ENCODE assay signal across 14 mouse cellular contexts in the genomic region with DNA sequence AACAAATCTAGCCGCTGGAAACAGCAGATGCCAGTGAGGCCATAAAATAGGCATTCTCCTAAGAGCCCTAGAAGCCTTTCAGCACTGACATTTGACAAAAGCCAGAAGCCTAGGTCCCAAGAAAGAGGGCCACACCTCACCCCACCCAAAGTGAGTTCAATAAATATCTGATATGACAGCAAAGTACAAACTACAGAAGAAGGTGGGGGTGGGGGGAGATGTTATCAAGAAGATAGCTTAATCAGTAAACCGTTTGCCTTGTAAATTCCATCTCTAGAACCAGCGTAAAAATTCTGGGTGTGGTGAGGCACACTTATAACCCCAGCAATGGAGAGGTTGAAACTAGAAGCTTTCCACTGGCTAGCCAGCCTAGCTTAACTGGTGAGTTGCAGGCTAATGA.
DNase-seq lines count a peak whose midpoint lies in the region; ATAC-seq and TF ChIP-seq lines count a peak whose summit lies in the region.
"Had no signal": no experiment of that assay in that cellular context is flagged by ENCODE, and none has a peak within 500 bp of the region (broad histone marks: within the 10 kb centered on the region; RNA-seq: fewer than 3 reads in every experiment).

No protein-coding gene starts in this region.

- no peak for DNase-seq in stomach, postnatal 0 days (ENCODE audit: low spot score)
- no peak for DNase-seq in B cell, adult 2 months
- DNase-seq in kidney, postnatal 25 days = no peak
- DNase-seq: adrenal gland, adult 2 months; kidney, postnatal 10 days; liver, postnatal 0 days had no signal

- no peaks in the 10 kb centered on the region for H3K27me3 ChIP-seq in forebrain, embryonic 12.5 days
- H3K27me3 ChIP-seq in forebrain, embryonic 16.5 days (replicated peaks; ENCODE audit: control insufficient read depth, insufficient read depth, low read length) = no peaks in the 10 kb centered on the region
- no peaks in the 10 kb centered on the region for H3K27me3 ChIP-seq in stomach, embryonic 14.5 days (ENCODE audit: control insufficient read depth, insufficient read depth, low read length)
- no peaks in the 10 kb centered on the region for H3K27me3 ChIP-seq in stomach, postnatal 0 days (ENCODE audit: control insufficient read depth, insufficient read depth, low read length)
- H3K27me3 ChIP-seq in intestine, embryonic 16.5 days (replicated peaks; ENCODE audit: control insufficient read depth, insufficient read depth, low read length) = no peaks in the 10 kb centered on the region
- H3K27me3 ChIP-seq in kidney, embryonic 14.5 days (ENCODE audit: control insufficient read depth, insufficient read depth, low read length) = no peaks in the 10 kb centered on the region
- H3K27me3 ChIP-seq: embryonic facial prominence, embryonic 12.5 days had no signal

- no peak for TF ChIP-seq EP300 in stomach, postnatal 0 days (optimal IDR thresholded peaks at IDR 0.05)

- H3K4me2 ChIP-seq in forebrain, embryonic 12.5 days = no peak overlapping the region
- no peak overlapping the region for H3K4me2 ChIP-seq in forebrain, embryonic 16.5 days (ENCODE audit: low read length)
- no peak overlapping the region for H3K4me2 ChIP-seq in stomach, embryonic 14.5 days (replicated peaks; ENCODE audit: low read depth, low read length)
- no peak overlapping the region for H3K4me2 ChIP-seq in stomach, postnatal 0 days (replicated peaks; ENCODE audit: low read depth)
- peak overlapping the region; percentile 18; the same call in 1 of the 2 replicates for H3K4me2 ChIP-seq in intestine, embryonic 16.5 days (ENCODE audit: low read depth, low read length)
- no peak overlapping the region for H3K4me2 ChIP-seq in kidney, embryonic 14.5 days (replicated peaks; ENCODE audit: low read depth, low read length)
- H3K4me2 ChIP-seq: embryonic facial prominence, embryonic 12.5 days had no signal

- H3K4me3 ChIP-seq in forebrain, embryonic 12.5 days (replicated peaks) = no peak overlapping the region
- no peak overlapping the region for H3K4me3 ChIP-seq in forebrain, embryonic 16.5 days (replicated peaks; ENCODE audit: low read length)
- no peak overlapping the region for H3K4me3 ChIP-seq in stomach, embryonic 14.5 days (ENCODE audit: low read depth, low read length)
- H3K4me3 ChIP-seq in stomach, postnatal 0 days (ENCODE audit: low read depth, low read length) = no peak overlapping the region
- H3K4me3 ChIP-seq in intestine, embryonic 16.5 days (ENCODE audit: low read length) = no peak overlapping the region
- H3K4me3 ChIP-seq in kidney, embryonic 14.5 days (ENCODE audit: low read length) = no peak overlapping the region
- H3K4me3 ChIP-seq: embryonic facial prominence, embryonic 12.5 days; hindbrain, embryonic 10.5 days; midbrain, embryonic 10.5 days had no signal

- no peak overlapping the region for H3K9ac ChIP-seq in forebrain, embryonic 12.5 days
- no peak overlapping the region for H3K9ac ChIP-seq in forebrain, embryonic 16.5 days (replicated peaks; ENCODE audit: low read depth, low read length)
- no peak overlapping the region for H3K9ac ChIP-seq in stomach, embryonic 14.5 days (replicated peaks; ENCODE audit: low read depth, low read length)
- no peak overlapping the region for H3K9ac ChIP-seq in stomach, postnatal 0 days (ENCODE audit: low read length)
- no peak overlapping the region for H3K9ac ChIP-seq in intestine, embryonic 16.5 days (ENCODE audit: low read depth, low read length)
- no peak overlapping the region for H3K9ac ChIP-seq in kidney, embryonic 14.5 days (ENCODE audit: low read depth, low read length)
- H3K9ac ChIP-seq: embryonic facial prominence, embryonic 12.5 days; liver, postnatal 0 days had no signal

- no peak for TF ChIP-seq CTCF in stomach, postnatal 0 days (IDR thresholded peaks at IDR 0.05; ENCODE audit: low read depth)

- H3K4me1 ChIP-seq in forebrain, embryonic 12.5 days = peaks cover 31% of the 10 kb centered on the region
- peaks cover 19% of the 10 kb centered on the region for H3K4me1 ChIP-seq in forebrain, embryonic 16.5 days (replicated peaks; ENCODE audit: control insufficient read depth, insufficient read depth, low read length)
- H3K4me1 ChIP-seq in stomach, embryonic 14.5 days (ENCODE audit: control insufficient read depth, insufficient read depth, low read length) = 0 out of 2 replicates have a peak, but pooled peaks cover 5% of the 10 kb centered on the region
- H3K4me1 ChIP-seq in stomach, postnatal 0 days (replicated peaks; ENCODE audit: control insufficient read depth, insufficient read depth) = no peaks in the 10 kb centered on the region
- H3K4me1 ChIP-seq in intestine, embryonic 16.5 days (ENCODE audit: control insufficient read depth, insufficient read depth, low read length) = peaks cover 32% of the 10 kb centered on the region
- H3K4me1 ChIP-seq in kidney, embryonic 14.5 days (ENCODE audit: control insufficient read depth, insufficient read depth, low read length) = peaks cover 17% of the 10 kb centered on the region

- no peaks in the 10 kb centered on the region for H3K9me3 ChIP-seq in forebrain, embryonic 12.5 days
- no peaks in the 10 kb centered on the region for H3K9me3 ChIP-seq in forebrain, embryonic 16.5 days (ENCODE audit: control insufficient read depth, low read length)
- no peaks in the 10 kb centered on the region for H3K9me3 ChIP-seq in stomach, embryonic 14.5 days (ENCODE audit: control insufficient read depth, low read depth, low read length)
- H3K9me3 ChIP-seq in stomach, postnatal 0 days (ENCODE audit: control insufficient read depth, low read length) = no peaks in the 10 kb centered on the region
- no peaks in the 10 kb centered on the region for H3K9me3 ChIP-seq in intestine, embryonic 16.5 days (ENCODE audit: control insufficient read depth, low read length)
- no peaks in the 10 kb centered on the region for H3K9me3 ChIP-seq in kidney, embryonic 14.5 days (ENCODE audit: control insufficient read depth, low read length)
- H3K9me3 ChIP-seq: embryonic facial prominence, embryonic 12.5 days; hindbrain, embryonic 10.5 days; midbrain, embryonic 10.5 days had no signal

- ATAC-seq in forebrain, embryonic 12.5 days (ENCODE audit: low FRiP score) = no peak
- no peak for ATAC-seq in forebrain, embryonic 16.5 days
- ATAC-seq in stomach, embryonic 14.5 days (ENCODE audit: insufficient number of reproducible peaks, insufficient read depth, low FRiP score, low read depth) = peak; percentile 43; the same call in 1 of the 2 replicates
- ATAC-seq in stomach, postnatal 0 days (ENCODE audit: low FRiP score, low TSS enrichment) = no peak
- ATAC-seq in intestine, embryonic 16.5 days = peak; percentile 85
- ATAC-seq in kidney, embryonic 14.5 days (ENCODE audit: low FRiP score, low TSS enrichment) = no peak
- ATAC-seq: liver, postnatal 0 days had no signal

- WGBS in forebrain, embryonic 12.5 days = 58% methylated on average over 3 of the region's 3 CpGs
- 32% methylated on average over 3 of the region's 3 CpGs for WGBS in forebrain, embryonic 16.5 days
- 11% methylated on average over 3 of the region's 3 CpGs for WGBS in stomach, embryonic 14.5 days
- WGBS in stomach, postnatal 0 days = 16% methylated on average over 3 of the region's 3 CpGs
- 15% methylated on average over 3 of the region's 3 CpGs for WGBS in intestine, embryonic 16.5 days
- WGBS in kidney, embryonic 14.5 days = 36% methylated on average over 3 of the region's 3 CpGs

- no peaks in the 10 kb centered on the region for H3K36me3 ChIP-seq in forebrain, embryonic 12.5 days (replicated peaks)
- H3K36me3 ChIP-seq in forebrain, embryonic 16.5 days (ENCODE audit: control insufficient read depth, insufficient read depth) = no peaks in the 10 kb centered on the region
- no peaks in the 10 kb centered on the region for H3K36me3 ChIP-seq in stomach, embryonic 14.5 days (ENCODE audit: control insufficient read depth, insufficient read depth, low read length)
- H3K36me3 ChIP-seq in stomach, postnatal 0 days (ENCODE audit: control insufficient read depth, insufficient read depth, low read length) = no peaks in the 10 kb centered on the region
- no peaks in the 10 kb centered on the region for H3K36me3 ChIP-seq in intestine, embryonic 16.5 days (ENCODE audit: control insufficient read depth, insufficient read depth, low read length)
- no peaks in the 10 kb centered on the region for H3K36me3 ChIP-seq in kidney, embryonic 14.5 days (ENCODE audit: control insufficient read depth, insufficient read depth, low read length)
- H3K36me3 ChIP-seq: embryonic facial prominence, embryonic 12.5 days; hindbrain, embryonic 10.5 days; midbrain, embryonic 10.5 days had no signal

- H3K27ac ChIP-seq in forebrain, embryonic 12.5 days = 0 out of 2 replicates have a peak overlapping the region, but pooled peaks have one; percentile 19
- no peak overlapping the region for H3K27ac ChIP-seq in forebrain, embryonic 16.5 days (ENCODE audit: low read length)
- no peak overlapping the region for H3K27ac ChIP-seq in stomach, embryonic 14.5 days (ENCODE audit: low read length)
- H3K27ac ChIP-seq in stomach, postnatal 0 days (replicated peaks) = no peak overlapping the region
- peak overlapping the region; percentile 63; the same call in 1 of the 2 replicates for H3K27ac ChIP-seq in intestine, embryonic 16.5 days (ENCODE audit: low read length)
- no peak overlapping the region for H3K27ac ChIP-seq in kidney, embryonic 14.5 days (ENCODE audit: low read depth, low read length)
- H3K27ac ChIP-seq: embryonic facial prominence, embryonic 12.5 days; hindbrain, embryonic 10.5 days; midbrain, embryonic 10.5 days had no signal

Comparison
In these comparisons a context has a peak if more than half of its experiments do, and no peak if none do; other contexts are left out.
1. ATAC-seq: peak in stomach, embryonic 14.5 days (single experiment) and intestine, embryonic 16.5 days (single experiment); none in forebrain, embryonic 12.5 days (single experiment), forebrain, embryonic 16.5 days (single experiment), stomach, postnatal 0 days (single experiment) and kidney, embryonic 14.5 days (single experiment).
2. H3K27ac ChIP-seq: peak in forebrain, embryonic 12.5 days (single experiment) and intestine, embryonic 16.5 days (single experiment); none in forebrain, embryonic 16.5 days (single experiment), stomach, embryonic 14.5 days (single experiment), stomach, postnatal 0 days (single experiment) and kidney, embryonic 14.5 days (single experiment).